Mouse (Mus musculus): ENCODE data around the gene Rbm42. TPM values are rescaled to one million over a fixed set of nuclear protein-coding genes. Genes with fewer than 3 reads are reported as not detected.

The Rbm42 gene
- polyA plus RNA-seq, 1 experiment = 60.1 TPM

GRCm38 (mm10) chr7:30665321-30665720, 15.2 kb upstream of the Rbm42 start:
- H3K4me1 ChIP-seq (ENCODE audit: control insufficient read depth, insufficient read depth, low read length) = no peaks in the 10 kb centered on the region
- TF ChIP-seq POLR2A (IDR thresholded peaks at IDR 0.05; ENCODE audit: extremely low read depth, insufficient read depth, low read length) (no peak), CTCF (IDR thresholded peaks at IDR 0.05; ENCODE audit: extremely low read depth, insufficient read depth, low read length) (no peak)
- peak overlapping the region; percentile 35 for H3K4me3 ChIP-seq (ENCODE audit: insufficient read depth, low read length)

GRCm38 (mm10) chr7:30664529-30665200, 14.5 kb upstream of the Rbm42 start, which contains the start of gene Haus5:
Gene Haus5, minus strand, starts transcription at chr7:30664994.
- TF ChIP-seq CTCF (IDR thresholded peaks at IDR 0.05; ENCODE audit: extremely low read depth, insufficient read depth, low read length) (no peak), POLR2A (IDR thresholded peaks at IDR 0.05; ENCODE audit: extremely low read depth, insufficient read depth, low read length) (peak; percentile 74)
- no peak within 1 kb of the TSS for H3K27ac ChIP-seq (ENCODE audit: insufficient read depth, low read length)
- no peaks in the 10 kb centered on the region for H3K4me1 ChIP-seq (ENCODE audit: control insufficient read depth, insufficient read depth, low read length)
- peak within 1 kb of the TSS; percentile 35 for H3K4me3 ChIP-seq (ENCODE audit: insufficient read depth, low read length)

More at GRCm38 (mm10) chr7:30665321-30665720, 15.2 kb upstream of the Rbm42 start:
- H3K27ac ChIP-seq (ENCODE audit: insufficient read depth, low read length) = no peak overlapping the region

GRCm38 (mm10) chr7:30639083-30639482, 11.0 kb downstream of the Rbm42 start:
- Histone ChIP-seq H3K4me1 (ENCODE audit: control insufficient read depth, insufficient read depth, low read length) (no peaks in the 10 kb centered on the region), H3K4me3 (ENCODE audit: insufficient read depth, low read length) (no peak overlapping the region), H3K27ac (ENCODE audit: insufficient read depth, low read length) (no peak overlapping the region)
- TF ChIP-seq CTCF (IDR thresholded peaks at IDR 0.05; ENCODE audit: extremely low read depth, insufficient read depth, low read length) (no peak), POLR2A (IDR thresholded peaks at IDR 0.05; ENCODE audit: extremely low read depth, insufficient read depth, low read length) (no peak)

- H3K27ac ChIP-seq (ENCODE audit: insufficient read depth, low read length) = no peak overlapping the region
- TF ChIP-seq POLR2A (IDR thresholded peaks at IDR 0.05; ENCODE audit: extremely low read depth, insufficient read depth, low read length) = no peak
- no peak for TF ChIP-seq CTCF (IDR thresholded peaks at IDR 0.05; ENCODE audit: extremely low read depth, insufficient read depth, low read length)
Measured at GRCm38 (mm10) chr7:30636395-30636794, 13.7 kb downstream of the Rbm42 start.

GRCm38 (mm10) chr7:30635752-30636151, 14.4 kb downstream of the Rbm42 start, which contains the start of gene Etv2:
Gene Etv2, minus strand, starts transcription at chr7:30635852.
- TF ChIP-seq CTCF (IDR thresholded peaks at IDR 0.05; ENCODE audit: extremely low read depth, insufficient read depth, low read length) = no peak
- TF ChIP-seq POLR2A (IDR thresholded peaks at IDR 0.05; ENCODE audit: extremely low read depth, insufficient read depth, low read length) = no peak
- Histone ChIP-seq H3K4me3 (ENCODE audit: insufficient read depth, low read length) (no peak within 1 kb of the TSS), H3K4me1 (ENCODE audit: control insufficient read depth, insufficient read depth, low read length) (no peaks in the 10 kb centered on the region), H3K27ac (ENCODE audit: insufficient read depth, low read length) (no peak within 1 kb of the TSS)

More at GRCm38 (mm10) chr7:30636395-30636794, 13.7 kb downstream of the Rbm42 start:
- Histone ChIP-seq H3K4me3 (ENCODE audit: insufficient read depth, low read length) (no peak overlapping the region), H3K4me1 (ENCODE audit: control insufficient read depth, insufficient read depth, low read length) (no peaks in the 10 kb centered on the region)

- Histone ChIP-seq H3K4me1 (ENCODE audit: control insufficient read depth, insufficient read depth, low read length) (no peaks in the 10 kb centered on the region), H3K4me3 (ENCODE audit: insufficient read depth, low read length) (no peak overlapping the region), H3K27ac (ENCODE audit: insufficient read depth, low read length) (no peak overlapping the region)
- TF ChIP-seq CTCF (IDR thresholded peaks at IDR 0.05; ENCODE audit: extremely low read depth, insufficient read depth, low read length) (peak; percentile 14; the same call in 1 of the 2 replicates), POLR2A (IDR thresholded peaks at IDR 0.05; ENCODE audit: extremely low read depth, insufficient read depth, low read length) (no peak)
Measured at GRCm38 (mm10) chr7:30634621-30635020, 15.5 kb downstream of the Rbm42 start.

- TF ChIP-seq POLR2A (IDR thresholded peaks at IDR 0.05; ENCODE audit: extremely low read depth, insufficient read depth, low read length) = no peak
- TF ChIP-seq CTCF (IDR thresholded peaks at IDR 0.05; ENCODE audit: extremely low read depth, insufficient read depth, low read length) = no peak
- Histone ChIP-seq H3K27ac (ENCODE audit: insufficient read depth, low read length) (no peak overlapping the region), H3K4me1 (ENCODE audit: control insufficient read depth, insufficient read depth, low read length) (no peaks in the 10 kb centered on the region), H3K4me3 (ENCODE audit: insufficient read depth, low read length) (no peak overlapping the region)
Measured at GRCm38 (mm10) chr7:30633762-30634412, 16.2 kb downstream of the Rbm42 start.

GRCm38 (mm10) chr7:30629013-30629412, 21.1 kb downstream of the Rbm42 start:
- TF ChIP-seq POLR2A (IDR thresholded peaks at IDR 0.05; ENCODE audit: extremely low read depth, insufficient read depth, low read length) = no peak
- TF ChIP-seq CTCF (IDR thresholded peaks at IDR 0.05; ENCODE audit: extremely low read depth, insufficient read depth, low read length) = no peak
- H3K27ac ChIP-seq (ENCODE audit: insufficient read depth, low read length) = no peak overlapping the region
- H3K4me3 ChIP-seq (ENCODE audit: insufficient read depth, low read length) = no peak overlapping the region
- H3K4me1 ChIP-seq (ENCODE audit: control insufficient read depth, insufficient read depth, low read length) = peaks cover 1% of the 10 kb centered on the region; the same call in 1 of the 2 replicates

- Histone ChIP-seq H3K4me3 (ENCODE audit: insufficient read depth, low read length) (peak overlapping the region; percentile 97; the same call in 1 of the 2 replicates), H3K27ac (ENCODE audit: insufficient read depth, low read length) (no peak overlapping the region), H3K4me1 (ENCODE audit: control insufficient read depth, insufficient read depth, low read length) (peaks cover 1% of the 10 kb centered on the region; the same call in 1 of the 2 replicates)
- no peak for TF ChIP-seq POLR2A (IDR thresholded peaks at IDR 0.05; ENCODE audit: extremely low read depth, insufficient read depth, low read length)
Measured at GRCm38 (mm10) chr7:30626647-30627046, 23.5 kb downstream of the Rbm42 start.
